Mouse (Mus musculus) CH12.LX (cell line): ENCODE data around the gene Naa10. TPM values are rescaled to one million over a fixed set of nuclear protein-coding genes. Genes with fewer than 3 reads are reported as not detected.

ENCODE experiments used
- DNase-seq: peaks from one replicate; pipeline ENCODE4 v3.0.0-alpha.2; 2013; ENCODE audit errors: extremely low read depth
- H3K27ac ChIP-seq: 2 replicates; pipeline ENCODE4 v1.5.1; 2012; ENCODE audit warnings: low read depth, mild to moderate bottlenecking, control low read depth, moderate library complexity; ENCODE audit not compliant: insufficient read depth
- H3K27me3 ChIP-seq: replicated peaks from 2 replicates; pipeline ENCODE3; 2012; ENCODE audit warnings: inconsistent platforms
- H3K36me3 ChIP-seq, 2 experiments: replicated peaks in 1 of 2; 2 replicates each; pipeline versions ENCODE3 to v1.6.1; 2012; ENCODE audit warnings: inconsistent platforms in 1 of 2, low read length in 1 of 2, mild to moderate bottlenecking in 1 of 2, mixed read lengths in 1 of 2, moderate library complexity in 1 of 2; ENCODE audit not compliant: control insufficient read depth in 1 of 2, insufficient read depth in 1 of 2
- H3K4me1 ChIP-seq, 2 experiments: 2 replicates each; pipeline ENCODE4 v1.6.1; 2012; ENCODE audit warnings: inconsistent platforms in 1 of 2, moderate library complexity in 1 of 2; ENCODE audit not compliant: insufficient read depth in 2 of 2, control insufficient read depth in 1 of 2
- H3K4me2 ChIP-seq: 2 replicates; pipeline ENCODE4 v1.6.1; 2012; ENCODE audit warnings: low read depth, mild to moderate bottlenecking, control low read depth; ENCODE audit not compliant: poor library complexity, insufficient read depth, severe bottlenecking
- H3K4me3 ChIP-seq, 3 experiments: fragments of 150-350 bp in 1 of 3; sonication (generic) in 1 of 3; replicated peaks in 1 of 3; 2 replicates each; pipeline versions ENCODE3 to v1.5.1; 2011 to 2012; ENCODE audit warnings: low read depth in 2 of 3, low read length in 2 of 3, mild to moderate bottlenecking in 2 of 3, moderate library complexity in 2 of 3, control low read depth in 1 of 3, improper control_type of control experiment in 1 of 3, inconsistent platforms in 1 of 3, mixed read lengths in 1 of 3; ENCODE audit not compliant: poor library complexity in 1 of 3
- H3K79me2 ChIP-seq: replicated peaks from 2 replicates; pipeline ENCODE4 v1.6.1; 2012; ENCODE audit warnings: mild to moderate bottlenecking, moderate library complexity; ENCODE audit not compliant: control insufficient read depth, poor library complexity, insufficient read depth, severe bottlenecking; ENCODE audit errors: extremely low read depth
- H3K9ac ChIP-seq: 2 replicates; pipeline ENCODE4 v1.6.1; 2012; ENCODE audit warnings: low read depth, mild to moderate bottlenecking, control low read depth, moderate library complexity; ENCODE audit not compliant: insufficient read depth
- H3K9me3 ChIP-seq: replicated peaks from 2 replicates; pipeline ENCODE3; 2012; ENCODE audit warnings: low read length, inconsistent platforms, mixed read lengths
- CHD1 ChIP-seq: IDR thresholded peaks from 2 replicates; pipeline ENCODE4 v1.6.1; 2012; ENCODE audit warnings: low read depth, low read length, improper control_type of control experiment, inconsistent platforms
- CHD2 ChIP-seq: IDR thresholded peaks from 2 replicates; pipeline ENCODE4 v1.6.1; 2011; ENCODE audit warnings: low read length, improper control_type of control experiment
- CTCF ChIP-seq, 2 experiments: IDR thresholded peaks in 1 of 2; conservative IDR thresholded peaks in 1 of 2; 2 replicates each; pipeline ENCODE4 v1.5.1; 2011 to 2012; ENCODE audit warnings: low read depth in 2 of 2, low read length in 2 of 2, improper control_type of control experiment in 1 of 2, inconsistent platforms in 1 of 2, mild to moderate bottlenecking in 1 of 2, moderate library complexity in 1 of 2
- ELF1 ChIP-seq: IDR thresholded peaks from 2 replicates; pipeline ENCODE4 v1.6.1; 2014; ENCODE audit warnings: low read depth, mild to moderate bottlenecking, inconsistent platforms, low read length, improper control_type of control experiment
- EP300 ChIP-seq: IDR thresholded peaks from 2 replicates; pipeline ENCODE4 v1.6.1; 2011; ENCODE audit warnings: low read length, improper control_type of control experiment
- ETS1 ChIP-seq: conservative IDR thresholded peaks from 2 replicates; pipeline ENCODE4 v1.6.1; 2012; ENCODE audit warnings: low read depth, mild to moderate bottlenecking, inconsistent platforms, low read length, improper control_type of control experiment, moderate library complexity
- HCFC1 ChIP-seq: IDR thresholded peaks from 2 replicates; pipeline ENCODE4 v1.6.1; 2012; ENCODE audit warnings: low read depth, mild to moderate bottlenecking, inconsistent platforms, low read length, improper control_type of control experiment
- JUN ChIP-seq: IDR thresholded peaks from 2 replicates; pipeline ENCODE4 v1.6.1; 2011; ENCODE audit warnings: low read depth, mild to moderate bottlenecking, low read length, improper control_type of control experiment, moderate library complexity; ENCODE audit not compliant: insufficient read depth
- JUND ChIP-seq: conservative IDR thresholded peaks from 2 replicates; pipeline ENCODE4 v1.6.1; 2011; ENCODE audit warnings: low read depth, low read length, improper control_type of control experiment
- KAT2A ChIP-seq: IDR thresholded peaks from 2 replicates; pipeline ENCODE4 v1.6.1; 2012; ENCODE audit warnings: low read length, improper control_type of control experiment, inconsistent platforms; ENCODE audit not compliant: insufficient replicate concordance
- MAFK ChIP-seq: IDR thresholded peaks from 2 replicates; pipeline ENCODE4 v1.6.1; 2011; ENCODE audit warnings: low read length, improper control_type of control experiment; ENCODE audit not compliant: insufficient replicate concordance
- MAZ ChIP-seq: IDR thresholded peaks from 2 replicates; pipeline ENCODE4 v1.6.1; 2012; ENCODE audit warnings: low read depth, mild to moderate bottlenecking, inconsistent platforms, low read length, improper control_type of control experiment, moderate library complexity
- MEF2A ChIP-seq: IDR thresholded peaks from 2 replicates; pipeline ENCODE4 v1.6.1; 2014; ENCODE audit warnings: low read depth, mild to moderate bottlenecking, inconsistent platforms, low read length, improper control_type of control experiment, borderline replicate concordance
- MYC ChIP-seq: IDR thresholded peaks from 2 replicates; pipeline ENCODE4 v1.6.1; 2011; ENCODE audit warnings: low read depth, mild to moderate bottlenecking, improper control_type of control experiment, low read length
- NELFE ChIP-seq: IDR thresholded peaks from 2 replicates; pipeline ENCODE4 v1.6.1; 2011; ENCODE audit warnings: low read depth, low read length, improper control_type of control experiment
- PAX5 ChIP-seq: IDR thresholded peaks from 2 replicates; pipeline ENCODE4 v1.6.1; 2012; ENCODE audit warnings: low read length, inconsistent platforms, mixed read lengths
- POLR2AphosphoS2 ChIP-seq: IDR thresholded peaks from 2 replicates; pipeline ENCODE4 v1.6.1; 2011; ENCODE audit warnings: low read depth, low read length, improper control_type of control experiment
- RAD21 ChIP-seq: IDR thresholded peaks from 2 replicates; pipeline ENCODE4 v1.6.1; 2011; ENCODE audit warnings: low read depth, mild to moderate bottlenecking, low read length, improper control_type of control experiment, moderate library complexity
- RCOR1 ChIP-seq: conservative IDR thresholded peaks from 2 replicates; pipeline ENCODE4 v1.6.1; 2012; ENCODE audit warnings: low read depth, mild to moderate bottlenecking, inconsistent platforms, low read length, improper control_type of control experiment
- TBP ChIP-seq: conservative IDR thresholded peaks from 2 replicates; pipeline ENCODE4 v1.6.1; 2011; ENCODE audit warnings: low read depth, low read length, improper control_type of control experiment
- TCF12 ChIP-seq: IDR thresholded peaks from 2 replicates; pipeline ENCODE4 v1.6.1; 2014; ENCODE audit warnings: low read depth, mild to moderate bottlenecking, inconsistent platforms, low read length, improper control_type of control experiment
- UBTF ChIP-seq: IDR thresholded peaks from 2 replicates; pipeline ENCODE4 v1.6.1; 2012; ENCODE audit warnings: low read depth, mild to moderate bottlenecking, inconsistent platforms, low read length, improper control_type of control experiment, moderate library complexity
- USF1 ChIP-seq: IDR thresholded peaks from 2 replicates; pipeline ENCODE4 v1.6.1; 2014; ENCODE audit warnings: low read depth, mild to moderate bottlenecking, inconsistent platforms, low read length, improper control_type of control experiment
- ZC3H11A ChIP-seq: IDR thresholded peaks from 2 replicates; pipeline ENCODE4 v1.6.1; 2012; ENCODE audit warnings: low read depth, mild to moderate bottlenecking, inconsistent platforms, low read length, improper control_type of control experiment
- ZMIZ1 ChIP-seq: IDR thresholded peaks from 2 replicates; pipeline ENCODE4 v1.6.1; 2012; ENCODE audit warnings: low read depth, mild to moderate bottlenecking, inconsistent platforms, low read length, improper control_type of control experiment
- dilution Hi-C: fragments of 300-500 bp; cut with MboI; formaldehyde crosslinking; loops from 2 replicates; pipeline ENCODE4 v1.14.3; 2020; ENCODE audit warnings: low sequenced_read_pairs; ENCODE audit not compliant: extremely low pct_unique_long_range_greater_than_20kb, extremely low pct_ligation_motif_present
- in situ Hi-C: fragments of 300-500 bp; cut with MboI; formaldehyde crosslinking; loops from 3 replicates; pipeline ENCODE4 v1.14.3; 2019; ENCODE audit warnings: low sequenced_read_pairs, low pct_ligation_motif_present, low pct_unique_long_range_greater_than_20kb, mixed read lengths
- polyA plus RNA-seq: library from polyadenylated mRNA; unstranded; fragments of >175 nt; gene quantifications from 2 replicates; pipeline ENCODE4 v1.2.1, GENCODE M21; 2012; ENCODE audit warnings: low read depth; ENCODE audit not compliant: insufficient read length
- total RNA-seq, 2 experiments: library from RNA; depleted of rRNA; stranded (reverse); fragments of 300-350 nt in 1 of 2; fragments of >200 nt in 1 of 2; gene quantifications; 2 replicates each; pipeline ENCODE4 v1.2.3; 2012 to 2014

Gene Naa10
- total and polyA plus RNA-seq, 3 experiments, result 144 to 166 (median 148) TPM

- TF ChIP-seq NELFE (0 out of 2 replicates have a peak, but pooled peaks have one; percentile 47), MAFK (no peak), ZC3H11A (no peak), MEF2A (no peak), POLR2AphosphoS2 (no peak), PAX5 (no peak), TBP (peak; percentile 51; the same call in 1 of the 2 replicates), HCFC1 (peak; percentile 74), TCF12 (peak; percentile 68), RCOR1 (0 out of 2 replicates have a peak, but pooled peaks have one; percentile 32), ELF1 (peak; percentile 79), CTCF (conservative IDR thresholded peaks at IDR 0.05 in 1 of 2, IDR thresholded peaks at IDR 0.05 in 1 of 2; ENCODE audit: low read depth in 2 of 2, low read length in 2 of 2) (no peak)
Observed at GRCm38 (mm10) chrX:73966248-73967176, 44.8 kb upstream of the Naa10 start, which contains the start of gene Hcfc1 (continued).

- H3K4me2 ChIP-seq, result peak overlapping the region; percentile 94; the same call in 1 of the 2 replicates
- H3K9me3 ChIP-seq, result no peaks in the 10 kb centered on the region
- in situ Hi-C loops, result no loop called here
- H3K9ac ChIP-seq, result peak overlapping the region; percentile 84
- H3K4me3 ChIP-seq, result peak overlapping the region; percentile 74 to 96 (median 95)
- H3K27me3 ChIP-seq, result no peaks in the 10 kb centered on the region
- TF ChIP-seq HCFC1, result no peak
- no peak for TF ChIP-seq USF1
- TF ChIP-seq CHD2, result no peak
- TF ChIP-seq EP300, result no peak
- TF ChIP-seq MYC, result no peak
- no peak for TF ChIP-seq ZC3H11A
- TF ChIP-seq UBTF, result no peak
- no peak for TF ChIP-seq MEF2A
- no peak for TF ChIP-seq MAZ
- TF ChIP-seq JUN, result no peak
- no peak for TF ChIP-seq JUND
- no peak for TF ChIP-seq ETS1
- TF ChIP-seq ZMIZ1, result no peak
- no peak for TF ChIP-seq ELF1
- no peak for TF ChIP-seq CHD1
- no peak for TF ChIP-seq TBP
- no peak for TF ChIP-seq RAD21
- no peak for TF ChIP-seq KAT2A
- TF ChIP-seq, all 38 proteins: peak for 0
- peak overlapping the region; percentile 17; the same call in 1 of the 2 replicates for H3K27ac ChIP-seq
- H3K36me3 ChIP-seq, result peaks cover 34 to 39% of the 10 kb centered on the region in 2 experiments
- peaks cover 8 to 52% of the 10 kb centered on the region in 2 experiments; a peak in 3 of 4 replicates for H3K4me1 ChIP-seq
- dilution Hi-C loops, result no loop called here
- peaks cover 58% of the 10 kb centered on the region for H3K79me2 ChIP-seq
- peak; percentile 32 for DNase-seq
Observed at GRCm38 (mm10) chrX:73965307-73965706, 43.6 kb upstream of the Naa10 start.
